Mouse (Mus musculus): ENCODE measurements around the gene Mogs.

Mogs gene

DNA sequence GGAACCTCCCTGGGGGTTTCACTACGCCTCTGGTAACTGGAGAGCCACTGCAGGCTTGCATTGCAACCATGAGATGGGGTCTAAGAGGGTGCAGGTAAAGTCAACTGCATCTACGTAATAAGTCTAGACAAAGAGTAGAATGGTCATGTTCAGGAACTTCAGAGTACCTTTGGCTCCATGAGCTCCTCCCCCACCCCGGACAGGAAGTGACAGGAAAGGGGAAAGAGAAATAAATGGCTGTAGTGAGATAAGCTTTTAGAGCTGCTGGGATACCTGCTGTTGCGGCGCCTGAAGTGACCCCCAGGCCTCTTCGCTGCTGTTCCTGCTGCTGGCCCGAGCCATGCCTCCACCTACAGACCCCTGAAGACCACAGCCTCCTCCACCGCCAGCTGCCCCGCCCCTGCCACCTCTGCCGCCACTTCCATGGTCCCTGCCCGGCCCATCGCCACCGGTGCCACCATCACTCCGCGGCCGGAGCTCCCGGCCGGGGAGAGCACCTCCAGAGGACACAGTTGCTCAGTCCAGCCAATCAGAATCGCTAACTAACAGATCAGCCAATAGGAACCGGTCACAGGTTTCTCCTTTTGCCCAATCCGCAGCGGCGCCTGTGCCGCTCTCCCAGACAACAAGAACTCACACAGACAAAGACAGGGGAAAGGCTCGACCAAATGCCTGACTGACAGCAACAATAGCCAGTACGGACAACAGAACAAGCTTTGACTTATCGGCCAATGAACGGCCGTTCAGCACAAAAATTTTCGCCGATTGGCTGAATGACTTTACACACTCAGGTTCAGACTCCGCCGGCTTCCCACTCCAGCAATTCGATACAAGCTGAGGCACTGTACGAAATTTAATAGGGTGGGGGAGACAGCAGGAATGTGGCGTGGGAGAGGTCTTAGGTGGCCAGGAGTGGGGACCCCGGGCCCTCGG, 5.9 kb downstream of the Mogs start, which contains the start of gene Wbp1:
Wbp1 (minus strand) TSS at position 630 of the 933 bp plus-strand sequence.
- in situ Hi-C loops (cut with MboI, MseI), result no loop called here

DNA sequence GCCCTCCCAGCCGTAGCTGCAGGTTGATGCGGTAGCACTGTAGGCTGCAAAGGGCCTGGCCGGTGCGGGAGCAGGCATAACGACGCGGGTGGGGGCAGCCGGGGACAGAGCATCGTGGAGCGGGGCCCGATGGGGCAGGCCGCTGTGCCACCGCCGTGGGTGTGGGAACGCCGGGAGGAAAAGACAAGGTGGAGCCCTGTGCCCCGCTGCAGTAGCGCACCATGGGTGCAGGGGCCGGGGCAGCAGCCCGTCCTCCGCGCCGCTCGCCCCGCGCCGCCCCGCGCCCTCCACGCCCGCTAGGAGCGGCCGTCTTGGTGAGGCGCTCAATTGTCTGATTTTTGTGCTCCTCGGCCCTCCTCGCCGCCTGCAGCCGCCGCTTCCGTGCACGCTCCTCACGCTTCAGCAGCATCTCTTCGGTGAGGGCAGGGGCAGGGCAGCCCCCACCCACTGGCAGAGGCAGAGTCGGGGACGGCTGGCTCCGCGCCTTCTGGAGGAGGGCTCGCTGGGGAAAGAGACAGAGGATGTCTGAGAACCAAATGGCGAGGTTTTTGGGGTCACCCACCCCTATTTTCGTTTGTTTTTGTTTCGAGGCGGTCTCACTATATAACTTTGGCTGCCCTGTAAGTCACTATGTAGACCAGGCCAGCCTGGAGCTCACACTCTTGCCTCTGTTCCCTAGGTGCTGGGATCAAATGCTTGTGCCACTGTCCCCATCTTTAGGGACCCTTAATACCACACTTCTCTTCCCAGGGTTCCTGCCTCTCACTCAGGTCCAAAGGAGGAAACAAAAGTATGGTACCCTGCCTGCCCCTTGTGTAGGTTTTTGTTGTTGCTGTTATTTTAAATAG, 6.8 kb downstream of the Mogs start:
- in situ Hi-C loops (cut with MboI, MseI), result no loop called here

DNA sequence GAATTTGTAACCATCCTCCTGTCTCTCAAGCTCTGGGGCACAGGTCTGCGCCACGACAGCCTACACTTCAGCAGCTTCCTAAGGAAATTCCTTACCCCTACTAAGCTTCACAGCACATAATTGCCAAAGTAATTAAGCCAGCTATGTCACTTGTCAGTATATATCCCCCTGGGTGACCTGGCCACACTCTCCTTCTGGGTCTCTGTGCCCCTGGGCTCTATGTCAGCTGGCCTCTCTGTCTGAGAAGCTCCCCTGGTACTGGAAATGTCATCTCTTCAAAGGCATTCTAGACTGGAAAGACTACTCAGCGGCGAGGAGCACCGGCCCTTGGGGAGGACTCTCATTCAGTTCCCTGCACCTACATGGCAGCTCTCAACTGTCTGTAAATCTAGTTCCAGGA, 7.7 kb downstream of the Mogs start:
- in situ Hi-C loops (cut with MboI, MseI), result no loop called here

DNA sequence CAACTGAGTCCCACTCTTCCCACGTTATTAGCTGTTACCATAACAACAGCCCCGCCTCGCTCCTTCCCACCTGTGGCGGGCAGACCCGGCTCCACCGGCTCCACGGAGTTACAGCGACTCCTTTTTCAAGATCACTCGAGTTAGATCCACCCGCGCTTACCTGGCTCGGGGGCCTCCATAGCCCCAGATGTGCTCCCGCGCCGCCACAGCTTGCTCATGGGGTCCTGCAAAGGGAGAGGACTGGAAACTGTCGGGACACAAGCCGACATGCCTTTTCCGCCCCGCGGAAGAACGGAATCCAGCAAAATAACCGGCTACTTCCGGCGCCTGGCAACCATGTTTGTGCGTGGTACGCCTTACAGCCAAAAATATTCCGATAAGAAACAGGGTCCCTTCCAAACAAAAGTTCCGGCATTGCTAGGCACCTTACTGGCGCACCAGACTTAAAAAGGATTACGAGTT, 9.6 kb downstream of the Mogs start:
- in situ Hi-C loops (cut with MboI, MseI), result no loop called here

DNA sequence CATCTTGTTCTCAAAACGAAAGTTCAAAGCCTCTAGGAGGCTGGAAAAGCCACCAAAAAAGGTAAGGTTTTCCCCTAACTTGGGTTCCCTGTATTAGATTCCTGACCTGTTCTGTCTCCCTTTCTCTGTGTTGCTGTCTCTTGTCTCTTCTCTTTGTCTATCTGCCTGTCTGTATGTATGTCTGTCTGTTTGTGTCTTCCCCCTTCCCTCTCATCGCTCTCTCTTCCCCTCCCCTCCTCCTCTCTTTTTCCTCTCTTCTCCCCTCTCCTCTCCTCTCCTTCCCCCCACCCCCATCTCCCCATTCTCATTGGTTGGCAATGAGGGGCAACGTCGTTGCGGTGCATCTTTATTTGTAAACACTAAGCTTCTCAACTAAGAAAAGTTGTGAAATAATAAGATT, 10.0 kb downstream of the Mogs start, which contains the start of gene Ino80b:
Ino80b (minus strand) TSS at position 101 of the 400 bp plus-strand sequence.
- in situ Hi-C loops (cut with MboI, MseI), result no loop called here

DNA sequence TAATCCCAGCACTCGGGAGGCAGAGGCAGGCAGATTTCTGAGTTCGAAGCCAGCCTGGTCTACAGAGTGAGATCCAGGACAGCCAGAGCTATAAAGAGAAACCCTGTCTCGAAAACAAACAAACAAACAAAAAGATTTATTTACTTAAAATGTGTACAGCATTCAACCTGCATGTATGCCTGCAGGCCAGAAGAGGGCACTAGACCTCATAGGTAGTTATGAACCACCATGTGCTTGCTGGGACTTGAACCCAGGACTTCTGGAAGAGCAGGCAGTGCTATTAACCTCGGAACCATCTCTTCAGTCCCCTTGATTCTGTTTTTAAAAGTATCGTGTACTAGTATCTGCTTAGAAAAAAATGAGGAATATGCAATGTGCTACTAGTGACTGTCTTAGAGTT, 12.1 kb downstream of the Mogs start:
- in situ Hi-C loops (cut with MboI, MseI), result no loop called here

DNA sequence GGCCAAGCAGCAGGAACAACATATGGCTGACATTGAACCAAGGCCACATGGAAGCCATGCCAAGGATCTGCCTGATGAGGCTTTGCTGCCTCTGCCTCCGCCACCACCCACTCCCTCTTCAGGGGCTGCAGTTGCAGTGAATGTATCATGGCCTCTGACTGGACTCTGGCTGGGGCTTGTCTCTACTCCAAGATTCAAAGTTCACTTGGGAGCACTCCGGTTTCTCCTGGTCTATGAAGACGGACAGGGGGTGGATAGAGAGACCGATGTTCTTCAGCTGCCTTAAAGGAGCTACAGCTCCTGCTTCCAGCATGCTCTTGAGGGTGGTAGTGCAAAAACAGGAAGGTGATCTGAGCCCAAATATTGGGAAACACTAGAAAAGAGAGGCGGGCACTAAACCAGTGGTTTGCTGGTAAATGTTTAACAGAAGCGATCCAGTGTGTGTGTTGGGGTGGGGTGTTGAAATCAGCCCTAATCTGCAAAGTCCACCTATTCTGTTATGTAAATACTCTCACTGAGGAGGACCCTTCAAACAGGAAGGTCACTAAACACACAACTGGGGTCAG, 16.3 kb downstream of the Mogs start:
- in situ Hi-C loops (cut with MboI, MseI), result no loop called here

DNA sequence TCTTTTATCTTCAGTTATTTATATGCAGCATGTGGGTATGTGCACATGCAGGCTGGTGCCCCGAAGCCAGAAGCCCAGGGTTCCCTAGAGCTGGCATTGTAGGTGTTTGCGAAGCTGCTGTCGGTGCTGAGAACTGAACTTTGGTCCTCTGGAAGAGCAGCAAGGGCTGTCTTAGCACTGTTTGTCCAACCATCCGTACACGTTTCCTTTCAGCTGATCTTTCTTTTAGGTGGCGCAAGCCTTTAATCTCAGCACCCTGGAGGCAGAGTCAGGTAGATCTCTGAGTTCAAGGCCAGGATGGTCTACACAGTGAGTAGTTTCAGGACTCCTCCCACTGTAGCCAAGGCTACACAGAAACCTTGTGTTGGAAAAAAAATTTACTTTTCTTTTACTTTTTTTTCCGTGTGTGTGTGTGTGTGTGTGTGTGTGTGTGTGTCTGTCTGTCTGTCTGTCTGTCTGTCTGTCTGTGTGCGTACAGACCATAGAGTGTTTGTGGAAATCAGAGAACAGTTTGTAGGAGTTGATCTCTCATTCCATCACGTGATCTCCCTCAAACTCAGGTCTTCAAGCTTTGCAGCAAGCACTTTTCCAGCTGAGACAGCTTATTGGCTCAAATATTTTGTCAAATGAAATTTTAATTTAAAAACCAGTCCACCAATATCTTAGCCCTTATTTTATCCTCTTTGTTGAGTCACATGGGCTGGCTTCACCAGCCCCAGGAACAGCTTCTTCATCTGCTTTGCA, 17.1 kb downstream of the Mogs start:
- in situ Hi-C loops (cut with MboI, MseI), result no loop called here

DNA sequence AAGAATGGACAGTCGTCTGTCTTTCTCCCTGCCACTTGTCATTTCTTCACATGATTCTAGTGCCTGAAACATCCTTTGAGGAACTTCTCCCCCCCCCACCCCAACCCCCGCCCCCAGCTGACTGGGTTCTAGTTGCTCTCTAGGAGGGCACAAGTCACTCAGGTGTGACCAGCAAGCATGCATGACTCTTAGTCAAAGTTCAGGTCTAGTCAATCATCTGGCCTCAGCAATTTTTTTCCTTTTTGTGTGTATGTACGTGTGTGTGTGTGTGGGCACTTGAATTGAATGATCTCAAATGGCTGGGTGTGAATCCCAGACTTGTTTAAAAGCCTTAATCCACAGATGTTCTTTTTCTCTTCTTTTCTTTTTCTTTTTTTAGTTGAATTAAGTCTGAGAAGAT, 18.9 kb downstream of the Mogs start:
- in situ Hi-C loops (cut with MboI, MseI), result no loop called here

DNA sequence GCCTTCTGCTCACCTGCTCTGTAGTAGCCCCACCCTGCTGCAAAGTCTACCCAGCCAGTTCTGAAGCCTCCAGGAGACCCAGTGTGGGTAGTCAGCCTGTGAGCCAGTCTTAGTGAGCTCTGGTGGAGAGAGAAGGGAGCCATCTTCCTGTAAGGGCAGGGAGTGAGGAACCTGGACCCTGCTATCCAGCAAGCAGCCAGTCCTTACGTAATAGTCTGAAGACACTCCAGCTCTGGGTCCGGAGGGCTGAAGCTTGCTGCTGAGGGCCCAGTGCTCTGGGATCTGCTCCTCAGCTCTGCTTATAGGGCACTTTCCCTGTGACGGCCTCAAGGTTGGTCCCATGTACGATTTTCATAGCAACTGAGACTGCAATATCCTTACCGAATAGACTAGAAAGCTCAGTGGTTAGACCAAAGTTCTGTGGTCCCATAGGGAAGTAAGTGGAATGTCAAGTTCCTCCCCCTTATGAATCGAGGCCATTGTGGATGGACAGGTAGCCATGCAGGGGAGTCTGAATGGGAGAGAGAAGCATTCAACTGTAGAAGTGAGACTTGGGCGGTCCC, 19.7 kb downstream of the Mogs start, which contains the start of gene Rtkn:
Rtkn (plus strand) TSS at position 513 of the 563 bp plus-strand sequence.
- in situ Hi-C loops (cut with MboI, MseI), result no loop called here

DNA sequence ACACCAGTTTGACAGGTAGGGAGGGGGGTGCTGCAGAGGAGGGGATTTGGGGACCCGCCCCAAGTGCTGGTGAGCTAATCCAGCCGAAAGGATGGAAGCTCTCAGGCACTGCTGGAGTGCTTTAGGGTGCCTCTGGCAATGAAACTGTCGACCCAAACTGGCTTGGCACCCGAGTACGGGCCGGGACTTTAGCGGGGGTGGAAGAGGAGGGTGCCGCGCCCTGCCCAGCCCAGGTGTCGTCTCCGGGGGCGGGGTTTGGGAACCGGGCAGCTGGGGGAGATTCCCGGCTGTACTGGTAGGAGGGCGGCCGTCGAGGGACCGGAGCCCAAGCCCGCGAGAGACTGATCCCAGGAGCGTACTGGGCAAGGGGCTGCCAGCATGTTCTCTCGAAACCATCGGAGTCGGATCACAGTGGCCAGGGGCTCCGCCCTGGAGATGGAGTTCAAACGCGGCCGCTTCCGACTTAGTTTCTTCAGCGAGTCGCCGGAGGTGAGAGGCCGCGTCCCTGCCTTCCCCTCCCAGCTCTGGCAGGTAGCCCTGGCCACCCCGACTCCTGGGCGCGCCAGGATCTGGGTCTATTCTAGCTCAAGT, 20.4 kb downstream of the Mogs start:
- in situ Hi-C loops (cut with MboI, MseI), result no loop called here

DNA sequence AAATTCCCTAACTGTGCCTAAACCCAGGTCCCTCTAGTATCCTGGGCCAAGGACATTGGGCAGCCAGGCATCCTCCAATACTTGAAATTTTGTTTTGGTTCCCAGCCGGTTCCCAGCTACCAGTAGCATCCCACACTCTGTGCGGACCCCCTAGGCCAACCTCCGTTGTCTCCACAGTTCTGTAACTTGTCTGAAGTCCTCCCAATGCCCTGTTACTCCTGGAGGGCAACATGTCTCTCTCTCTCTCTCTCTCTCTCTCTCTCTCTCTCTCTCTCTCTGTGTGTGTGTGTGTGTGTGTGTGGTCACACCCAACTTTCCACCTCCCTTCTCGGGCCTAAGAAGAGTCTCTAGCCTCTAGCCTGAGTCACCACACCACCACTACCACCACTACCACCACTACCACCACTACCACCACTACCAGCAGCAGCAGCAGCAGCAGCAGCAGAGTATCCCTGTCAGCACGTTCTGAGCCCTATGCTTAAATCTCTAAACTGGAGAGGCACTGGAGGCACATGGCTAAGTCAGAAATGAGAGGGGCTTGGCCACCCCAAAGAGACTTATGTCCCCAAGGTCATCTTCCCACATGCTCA, 21.1 kb downstream of the Mogs start:
- in situ Hi-C loops (cut with MboI, MseI), result no loop called here

DNA sequence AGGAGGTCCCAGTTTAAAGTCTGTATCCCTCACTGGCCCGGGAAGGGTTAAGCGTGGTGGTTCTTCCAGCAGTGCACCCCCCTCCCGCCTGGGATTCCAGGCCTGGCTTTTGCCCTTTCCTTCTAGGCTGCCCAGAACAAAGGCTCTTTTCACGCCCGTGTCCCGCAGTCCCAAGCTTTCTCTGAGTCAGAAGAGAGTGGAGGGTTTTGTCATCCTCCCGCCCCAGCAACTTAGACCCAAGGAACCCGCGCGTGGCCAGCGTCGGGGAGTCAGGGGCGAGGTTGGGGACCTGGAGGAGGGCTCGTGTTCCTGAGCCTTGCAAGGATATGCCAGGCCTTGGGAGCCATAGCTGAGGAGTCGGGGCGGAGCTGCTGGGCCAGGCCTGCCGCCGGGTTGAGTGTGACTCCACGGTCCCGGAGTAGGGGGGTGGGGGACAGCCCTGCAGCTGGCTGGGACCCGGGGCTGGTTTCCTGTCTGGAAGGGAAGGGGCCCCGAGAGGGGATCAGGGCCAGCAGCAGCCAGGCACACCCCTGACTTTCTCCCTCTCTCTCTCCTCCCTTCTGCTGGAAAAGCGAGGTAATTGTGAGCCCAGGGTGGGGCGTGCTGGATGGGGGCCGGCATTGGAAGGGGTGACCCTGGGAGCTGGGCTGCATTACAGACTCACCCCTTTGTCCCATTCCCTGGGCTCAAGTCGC, 21.7 kb downstream of the Mogs start:
- in situ Hi-C loops (cut with MboI, MseI), result no loop called here

DNA sequence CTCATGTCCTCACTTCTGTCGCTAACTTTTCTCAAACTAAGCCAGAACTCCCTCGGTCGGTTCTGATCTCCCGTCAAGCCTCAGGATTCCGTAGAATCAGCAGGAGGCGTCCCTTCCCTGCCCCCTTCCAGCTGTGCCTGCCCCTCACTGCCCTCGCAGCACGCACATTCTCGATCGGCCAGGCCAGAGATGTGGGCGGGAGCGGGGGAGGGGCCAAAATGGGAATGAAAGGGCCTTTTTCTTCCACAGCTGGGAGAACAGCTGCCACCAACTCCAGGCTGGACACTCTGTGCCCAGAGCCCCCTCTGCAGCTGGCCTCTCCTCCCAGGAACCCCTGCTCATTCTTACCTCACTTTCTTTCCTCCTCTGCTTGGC, 22.3 kb downstream of the Mogs start:
- in situ Hi-C loops (cut with MboI, MseI), result no loop called here

DNA sequence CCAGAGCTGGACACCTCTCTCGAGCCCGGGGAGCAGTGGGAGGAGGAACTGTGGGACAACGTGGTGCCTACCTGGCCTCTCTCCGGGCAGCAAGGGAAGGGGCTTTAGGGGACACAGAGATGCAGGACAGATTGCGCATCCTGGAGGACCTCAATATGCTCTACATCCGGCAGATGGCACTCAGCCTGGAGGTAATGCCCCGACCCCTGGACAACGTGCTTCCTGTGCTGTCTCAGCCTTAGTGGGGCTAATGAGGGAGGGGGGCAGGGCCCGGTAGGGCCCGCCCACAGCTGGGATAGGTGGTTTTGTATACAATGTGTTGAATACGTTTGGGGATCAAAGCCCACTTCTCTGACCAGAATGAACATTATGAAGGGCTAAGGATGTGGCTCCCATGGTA, 22.8 kb downstream of the Mogs start:
- in situ Hi-C loops (cut with MboI, MseI), result no loop called here

DNA sequence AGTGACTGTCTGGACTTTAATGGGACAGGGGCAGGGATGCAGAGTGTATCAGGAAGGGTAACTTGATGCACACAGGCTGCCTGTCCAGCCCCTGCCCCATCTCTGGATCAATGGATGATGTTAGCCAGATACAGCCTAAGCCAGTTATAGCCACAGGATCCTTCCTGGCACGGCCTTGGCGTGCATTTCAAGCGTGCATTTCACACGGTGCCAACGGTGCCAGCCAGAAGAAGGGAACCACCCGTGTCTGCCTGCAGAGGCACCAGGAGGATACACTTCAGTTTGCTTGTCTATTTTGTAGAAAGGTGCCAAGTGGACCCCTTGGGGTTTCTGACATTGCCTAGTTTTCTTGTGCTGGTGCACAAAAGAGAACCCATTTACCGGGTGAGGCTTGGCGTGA, 24.7 kb downstream of the Mogs start:
- in situ Hi-C loops (cut with MboI, MseI), result no loop called here

DNA sequence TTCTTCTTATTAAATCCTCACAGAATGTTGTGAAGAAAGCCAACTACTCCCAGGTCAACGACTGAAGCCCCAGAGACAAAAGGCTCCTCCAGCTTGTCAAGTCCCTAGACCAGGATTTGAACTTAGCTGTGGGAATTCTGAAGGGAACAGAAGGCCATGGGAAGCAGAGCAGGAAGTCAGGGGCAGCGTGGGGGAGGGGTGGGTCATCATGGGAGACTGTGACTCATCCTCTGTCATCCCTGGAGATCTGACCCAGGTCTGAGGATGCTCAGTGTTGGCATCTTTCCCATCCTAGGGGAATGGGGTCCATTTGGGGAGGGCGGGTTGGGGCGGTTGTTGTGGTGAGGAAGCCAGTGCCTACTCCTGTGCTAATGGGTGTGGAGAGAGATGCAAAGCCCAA, 26.3 kb downstream of the Mogs start:
- in situ Hi-C loops (cut with MboI, MseI), result no loop called here

DNA sequence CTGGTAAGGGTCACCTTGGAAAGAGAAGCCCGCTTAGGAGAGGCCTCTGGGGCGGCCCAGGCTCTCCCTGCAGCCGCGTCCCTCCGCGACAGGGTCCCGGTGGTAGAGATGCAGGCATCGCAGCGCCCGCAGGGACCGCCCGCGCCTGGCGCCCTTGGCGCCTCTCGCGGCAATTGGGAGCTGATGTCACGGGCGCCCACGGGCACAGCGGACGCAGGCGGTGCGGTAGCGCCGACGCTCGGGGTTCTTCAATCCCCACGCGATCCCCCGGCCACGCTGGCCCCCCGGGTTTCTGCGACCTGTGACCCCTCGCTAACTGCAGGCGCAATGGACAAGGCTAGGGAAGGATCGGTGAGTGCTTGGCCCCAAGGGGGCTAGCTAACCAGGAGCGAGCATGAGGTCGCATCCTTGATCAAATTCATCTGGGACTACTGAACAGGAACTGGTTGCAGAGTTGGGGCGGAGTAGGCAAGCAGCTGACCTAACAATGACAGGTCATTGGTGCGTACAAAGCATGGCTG, 27.0 kb downstream of the Mogs start:
- in situ Hi-C loops (cut with MboI, MseI), result no loop called here

DNA sequence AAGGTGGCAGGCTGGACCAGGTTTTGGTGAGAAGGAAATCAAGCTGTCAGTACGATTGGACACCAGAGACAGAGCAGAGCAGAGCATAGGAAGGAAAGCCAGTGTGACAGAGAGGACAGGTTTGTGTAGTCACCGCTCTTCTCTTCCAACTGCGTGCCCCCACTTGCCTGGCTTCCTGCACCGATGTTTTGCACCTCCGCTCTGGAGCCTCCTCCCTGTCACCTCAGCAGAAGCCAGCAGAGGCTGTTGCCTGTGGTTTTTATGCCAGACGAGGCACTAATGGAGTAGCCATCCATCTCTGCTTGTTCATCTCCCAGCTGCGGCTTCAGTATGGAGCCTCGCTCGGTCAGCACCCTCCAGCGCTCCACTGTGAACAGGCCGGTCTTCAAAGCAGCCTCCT, 27.6 kb downstream of the Mogs start:
- in situ Hi-C loops (cut with MboI, MseI), result no loop called here

Measured in T-helper 17 cell (primary cell).